Mouse (Mus musculus) ES-E14 (cell line): ENCODE results near the gene Zfp36. TPM values are rescaled to one million over a fixed set of nuclear protein-coding genes. Genes with fewer than 3 reads are reported as not detected.

Experiments used
- DNase-seq: peaks from one replicate; pipeline ENCODE4 v3.0.0-alpha.2; 2013; ENCODE audit warnings: low read depth, low spot score
- H3K27ac ChIP-seq: 2 replicates; pipeline ENCODE4 v1.5.1; 2012; ENCODE audit warnings: low read depth, mild to moderate bottlenecking, low read length, moderate library complexity, mixed read lengths; ENCODE audit not compliant: poor library complexity, insufficient read depth, severe bottlenecking
- H3K36me3 ChIP-seq: 2 replicates; pipeline ENCODE4 v1.6.1; 2012; ENCODE audit warnings: mild to moderate bottlenecking, low read length, moderate library complexity, mixed read lengths; ENCODE audit not compliant: control insufficient read depth, poor library complexity, insufficient read depth, severe bottlenecking
- H3K4me1 ChIP-seq, 2 experiments: fragments of 150-350 bp in 1 of 2; sonication (generic) in 1 of 2; 2 replicates each; pipeline ENCODE4 v1.6.1; 2012; ENCODE audit warnings: low read length in 2 of 2, mild to moderate bottlenecking in 1 of 2, mixed read lengths in 1 of 2; ENCODE audit not compliant: control insufficient read depth in 2 of 2, insufficient read depth in 2 of 2, poor library complexity in 1 of 2
- H3K4me3 ChIP-seq, 2 experiments: fragments of 150-350 bp in 1 of 2; sonication (generic) in 1 of 2; 2 replicates each; pipeline ENCODE4 v1.5.1; 2012; ENCODE audit warnings: low read length in 2 of 2, low read depth in 1 of 2, mild to moderate bottlenecking in 1 of 2, mixed read lengths in 1 of 2; ENCODE audit not compliant: insufficient read depth in 1 of 2, poor library complexity in 1 of 2, severe bottlenecking in 1 of 2
- H3K9ac ChIP-seq: 2 replicates; pipeline ENCODE4 v1.6.1; 2012; ENCODE audit warnings: low read depth, mild to moderate bottlenecking, low read length, mixed read lengths; ENCODE audit not compliant: poor library complexity, insufficient read depth, severe bottlenecking
- H3K9me3 ChIP-seq: fragments of 150-350 bp; sonication (generic); 2 replicates; pipeline ENCODE4 v1.6.1; 2012; ENCODE audit warnings: low read depth, mild to moderate bottlenecking, low read length; ENCODE audit not compliant: control insufficient read depth, insufficient read depth
- CHD2 ChIP-seq: IDR thresholded peaks from 2 replicates; pipeline ENCODE4 v1.6.1; 2014; ENCODE audit warnings: mild to moderate bottlenecking, low read depth, low read length, inconsistent platforms
- HCFC1 ChIP-seq: IDR thresholded peaks from 2 replicates; pipeline ENCODE4 v1.6.1; 2012; ENCODE audit warnings: low read length, inconsistent platforms, borderline replicate concordance; ENCODE audit not compliant: insufficient read depth
- MAFK ChIP-seq: IDR thresholded peaks from 2 replicates; pipeline ENCODE4 v1.6.1; 2014; ENCODE audit warnings: mild to moderate bottlenecking, low read depth, low read length, inconsistent platforms; ENCODE audit not compliant: insufficient read depth
- ZC3H11A ChIP-seq: IDR thresholded peaks from 2 replicates; pipeline ENCODE4 v1.6.1; 2012; ENCODE audit warnings: low read depth, mild to moderate bottlenecking, inconsistent platforms, low read length, borderline replicate concordance
- ZNF384 ChIP-seq: IDR thresholded peaks from 2 replicates; pipeline ENCODE4 v1.6.1; 2012; ENCODE audit warnings: low read depth, low read length, inconsistent platforms
- in situ Hi-C, 2 experiments: fragments of 600-800 bp; cut with MboI; formaldehyde crosslinking; loops; one replicate each; pipeline ENCODE4 v1.15.1; 2025; ENCODE audit warnings: low sequenced_read_pairs in 2 of 2, inconsistent platforms in 1 of 2; ENCODE audit not compliant: unreplicated experiment in 2 of 2
- total RNA-seq: library from RNA; depleted of rRNA; stranded (reverse); fragments of 300-350 nt; gene quantifications from 2 replicates; pipeline ENCODE4 v1.2.3, GENCODE M21; 2012

Gene Zfp36
- total RNA-seq, 1 experiment = 5.0 TPM

DNA sequence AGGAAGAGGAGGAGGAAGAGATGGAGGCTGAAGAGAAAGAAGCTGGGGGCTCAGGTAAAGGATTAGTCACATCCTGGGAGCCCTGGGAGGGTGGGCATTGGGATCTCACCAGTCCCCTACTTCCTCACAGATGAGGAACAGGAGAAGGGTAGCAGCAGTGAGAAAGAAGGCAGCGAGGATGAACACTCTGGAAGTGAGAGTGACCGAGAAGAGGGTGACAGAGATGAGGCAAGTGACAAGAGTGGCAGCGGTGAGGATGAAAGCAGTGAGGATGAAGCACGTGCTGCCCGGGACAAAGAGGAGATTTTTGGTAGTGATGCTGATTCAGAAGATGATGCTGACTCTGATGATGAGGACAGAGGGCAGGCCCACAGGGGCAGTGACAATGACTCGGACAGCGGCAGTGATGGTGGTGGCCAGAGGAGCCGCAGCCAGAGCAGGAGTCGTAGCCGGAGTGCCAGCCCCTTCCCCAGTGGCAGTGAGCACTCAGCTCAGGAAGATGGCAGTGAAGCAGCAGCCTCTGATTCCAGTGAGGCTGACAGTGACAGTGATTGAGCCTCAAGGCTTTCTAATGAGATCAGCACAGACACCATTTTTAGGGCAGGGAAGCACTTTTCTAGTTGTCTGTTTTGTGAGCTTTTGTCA lies 18.8 kb upstream of the Zfp36 start:
- no peak overlapping the region for H3K27ac ChIP-seq
- H3K9ac ChIP-seq = no peak overlapping the region
- no peaks in the 10 kb centered on the region for H3K9me3 ChIP-seq
- no peak for DNase-seq
- in situ Hi-C loops = no loop called here
- TF ChIP-seq ZC3H11A (no peak), MAFK (no peak), CHD2 (no peak), ZNF384 (no peak), HCFC1 (no peak)
- H3K4me3 ChIP-seq = no peak overlapping the region
- H3K4me1 ChIP-seq = peaks cover 0 to 5% of the 10 kb centered on the region in 2 experiments; a peak in 1 of 4 replicates
- peaks cover 55% of the 10 kb centered on the region for H3K36me3 ChIP-seq

- in situ Hi-C loops = no loop called here
- no peak for DNase-seq
- TF ChIP-seq ZC3H11A (peak; percentile 19; the same call in 1 of the 2 replicates), HCFC1 (no peak)
- no peaks in the 10 kb centered on the region for H3K9me3 ChIP-seq
- H3K4me1 ChIP-seq = peaks cover 0 to 5% of the 10 kb centered on the region in 2 experiments; a peak in 1 of 4 replicates
- H3K27ac ChIP-seq = no peak overlapping the region
- no peak overlapping the region for H3K9ac ChIP-seq
- H3K4me3 ChIP-seq = no peak overlapping the region
- H3K36me3 ChIP-seq = peaks cover 47% of the 10 kb centered on the region
Observed at GRCm38 (mm10) chr7:28398000-28398399, 17.9 kb upstream of the Zfp36 start.

- Histone ChIP-seq H3K4me1 (peaks cover 0 to 5% of the 10 kb centered on the region in 2 experiments; a peak in 1 of 4 replicates), H3K9me3 (no peaks in the 10 kb centered on the region), H3K9ac (no peak overlapping the region), H3K36me3 (peaks cover 34% of the 10 kb centered on the region), H3K27ac (no peak overlapping the region), H3K4me3 (no peak overlapping the region)
- no peak for TF ChIP-seq MAFK
- TF ChIP-seq CHD2 = no peak
- no peak for TF ChIP-seq ZC3H11A
- TF ChIP-seq ZNF384 = no peak
- no peak for TF ChIP-seq HCFC1
- in situ Hi-C loops = no loop called here
- no peak for DNase-seq
Observed at GRCm38 (mm10) chr7:28395425-28395824, 15.4 kb upstream of the Zfp36 start.

DNA sequence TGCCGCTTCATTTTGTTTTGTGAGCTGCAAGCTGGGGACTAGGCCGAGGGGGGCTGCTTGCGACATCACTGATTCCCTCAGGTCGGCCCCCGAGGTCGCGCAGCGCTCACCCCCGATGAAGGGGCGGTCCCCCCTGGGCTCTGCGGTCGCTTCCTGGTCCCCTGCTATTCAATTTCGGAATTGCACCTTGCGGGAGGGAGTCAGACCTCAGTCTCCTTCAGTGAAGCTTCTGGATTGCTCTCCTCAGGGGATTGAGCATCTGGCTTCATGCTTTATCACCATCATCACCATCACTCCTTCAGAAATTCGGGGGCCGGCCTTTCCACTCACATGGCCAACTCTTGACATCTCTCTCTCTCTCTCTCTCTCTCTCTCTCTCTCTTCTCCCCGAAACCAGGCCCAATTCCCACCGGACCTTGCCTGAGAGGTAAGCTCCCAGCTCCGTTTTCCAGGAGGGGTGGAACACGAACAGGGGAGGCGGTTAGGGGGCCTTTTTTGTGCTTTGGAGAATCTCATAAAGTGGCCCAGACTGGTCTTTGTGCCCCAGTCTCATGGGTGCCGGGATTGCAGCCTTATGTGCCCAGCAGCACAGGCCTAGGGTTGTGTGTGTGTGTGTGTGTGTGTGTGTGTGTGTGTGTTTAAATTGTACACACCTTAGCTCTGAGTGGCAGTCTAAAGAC lies 13.4 kb upstream of the Zfp36 start:
- H3K4me1 ChIP-seq = no peaks in the 10 kb centered on the region

More for the DNA sequence above, 13.4 kb upstream of the Zfp36 start:
- Histone ChIP-seq H3K4me3 (peak overlapping the region; percentile 83 to 93), H3K9ac (peak overlapping the region; percentile 89), H3K36me3 (peaks cover 33% of the 10 kb centered on the region), H3K27ac (peak overlapping the region; percentile 35; the same call in 1 of the 2 replicates), H3K9me3 (no peaks in the 10 kb centered on the region)
- no peak for TF ChIP-seq HCFC1
- TF ChIP-seq MAFK = no peak
- TF ChIP-seq ZC3H11A = no peak
- TF ChIP-seq ZNF384 = no peak
- no peak for TF ChIP-seq CHD2
- DNase-seq = no peak
- in situ Hi-C loops = no loop called here
